Mouse (Mus musculus) heart, embryonic 10.5 days (tissue): Measurements from ENCODE around the gene Lrrc20. TPM values are rescaled to one million over a fixed set of nuclear protein-coding genes. Genes with fewer than 3 reads are reported as not detected.

Source experiments
- DNase-seq: peaks from one replicate; pipeline ENCODE4 v3.0.0-alpha.2; 2017; ENCODE audit warnings: low spot score
- H3K27ac ChIP-seq: fragments of 300-500 bp; sonication (generic); 2 replicates; pipeline ENCODE4 v1.5.1; 2016; ENCODE audit warnings: mild to moderate bottlenecking
- H3K27me3 ChIP-seq: fragments of 300-500 bp; sonication (generic); 2 replicates; pipeline ENCODE4 v1.6.1; 2016; ENCODE audit warnings: mild to moderate bottlenecking; ENCODE audit not compliant: poor library complexity, insufficient read depth, severe bottlenecking
- H3K36me3 ChIP-seq: fragments of 300-500 bp; sonication (generic); 2 replicates; pipeline ENCODE4 v1.6.1; 2016; ENCODE audit warnings: mild to moderate bottlenecking, moderate library complexity
- H3K4me1 ChIP-seq: fragments of 300-500 bp; sonication (generic); 2 replicates; pipeline ENCODE4 v1.6.1; 2016; ENCODE audit warnings: mild to moderate bottlenecking
- H3K4me3 ChIP-seq: fragments of 300-500 bp; sonication (generic); 2 replicates; pipeline ENCODE4 v1.5.1; 2016; ENCODE audit warnings: mild to moderate bottlenecking, moderate library complexity
- H3K9me3 ChIP-seq: fragments of 300-500 bp; sonication (generic); 2 replicates; pipeline ENCODE4 v1.6.1; 2016; ENCODE audit warnings: mild to moderate bottlenecking, moderate library complexity
- WGBS: fragments of 180-500 bp; shearing (Covaris S2); methylation state at CpG from one replicate; pipeline ENCODE4 v1.1.7; 2016; 5-methylcytosine and 5-hydroxymethylcytosine counted together
- polyA plus RNA-seq: library from polyadenylated mRNA; unstranded; fragments of >200 nt; fragmentation: Nextera tagmentation; extraction: Ambion mirVana; gene quantifications from 2 replicates; pipeline ENCODE4 v1.2.1, GENCODE M21; 2016

Lrrc20 gene
- polyA plus RNA-seq, 1 experiment from 2014 or later, result 10.5 TPM

DNA sequence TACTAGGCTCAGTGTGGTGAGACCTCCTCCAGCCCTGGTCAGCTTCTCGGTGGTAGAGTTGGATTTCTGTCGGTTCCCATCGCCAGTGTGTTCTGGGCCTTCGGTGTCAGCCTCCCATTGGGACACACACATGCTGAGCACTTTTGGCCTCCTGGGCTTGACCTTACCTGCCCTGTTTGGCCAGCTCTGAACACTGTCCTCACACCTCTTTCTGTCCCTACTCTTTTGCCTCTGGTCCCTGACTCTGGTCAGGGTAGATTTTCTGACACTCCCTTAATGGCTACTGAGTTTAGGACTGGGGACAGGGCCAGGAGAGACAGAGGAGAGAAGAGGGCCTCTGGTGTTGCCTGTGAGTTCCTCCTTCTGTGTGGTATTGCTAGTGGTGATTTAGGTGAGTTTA is 4.3 kb downstream of the Lrrc20 start:
- Histone ChIP-seq H3K27ac (no peak overlapping the region), H3K4me1 (peaks cover 20% of the 10 kb centered on the region), H3K9me3 (no peaks in the 10 kb centered on the region), H3K4me3 (no peak overlapping the region), H3K27me3 (no peaks in the 10 kb centered on the region), H3K36me3 (0 out of 2 replicates have a peak, but pooled peaks cover 4% of the 10 kb centered on the region)
- no peak for DNase-seq
- 85% methylated on average over 4 of the region's 4 CpGs for WGBS

GRCm38 (mm10) chr10:61480488-61480887 is 4.9 kb downstream of the Lrrc20 start:
- 57% methylated on average over 1 of the region's 1 CpGs for WGBS
- no peaks in the 10 kb centered on the region for H3K27me3 ChIP-seq
- no peak overlapping the region for H3K4me3 ChIP-seq
- H3K9me3 ChIP-seq, result no peaks in the 10 kb centered on the region
- no peak overlapping the region for H3K27ac ChIP-seq
- no peak for DNase-seq
- 0 out of 2 replicates have a peak, but pooled peaks cover 4% of the 10 kb centered on the region for H3K36me3 ChIP-seq
- H3K4me1 ChIP-seq, result peaks cover 18% of the 10 kb centered on the region

GRCm38 (mm10) chr10:61482771-61483170 is 7.2 kb downstream of the Lrrc20 start:
- no peak for DNase-seq
- Histone ChIP-seq H3K9me3 (no peaks in the 10 kb centered on the region), H3K27me3 (no peaks in the 10 kb centered on the region), H3K4me1 (peaks cover 10% of the 10 kb centered on the region; the same call in 1 of the 2 replicates), H3K4me3 (no peak overlapping the region), H3K27ac (no peak overlapping the region), H3K36me3 (0 out of 2 replicates have a peak, but pooled peaks cover 4% of the 10 kb centered on the region)
- 88% methylated on average over 7 of the region's 7 CpGs for WGBS

- peaks cover 10% of the 10 kb centered on the region; the same call in 1 of the 2 replicates for H3K4me1 ChIP-seq
- H3K27me3 ChIP-seq, result no peaks in the 10 kb centered on the region
- no peak overlapping the region for H3K27ac ChIP-seq
- no peak overlapping the region for H3K4me3 ChIP-seq
- 0 out of 2 replicates have a peak, but pooled peaks cover 4% of the 10 kb centered on the region for H3K36me3 ChIP-seq
- DNase-seq, result no peak
- 62% methylated on average over 11 of the region's 11 CpGs for WGBS
- H3K9me3 ChIP-seq, result no peaks in the 10 kb centered on the region
Observed at GRCm38 (mm10) chr10:61484801-61485200, 9.2 kb downstream of the Lrrc20 start.

- Histone ChIP-seq H3K4me3 (no peak overlapping the region), H3K9me3 (no peaks in the 10 kb centered on the region), H3K4me1 (peaks cover 13% of the 10 kb centered on the region), H3K27me3 (no peaks in the 10 kb centered on the region), H3K27ac (no peak overlapping the region), H3K36me3 (0 out of 2 replicates have a peak, but pooled peaks cover 4% of the 10 kb centered on the region)
- WGBS, result 83% methylated on average over 8 of the region's 8 CpGs
- no peak for DNase-seq
Observed at GRCm38 (mm10) chr10:61486551-61487339, 11.1 kb downstream of the Lrrc20 start.

- Histone ChIP-seq H3K9me3 (no peaks in the 10 kb centered on the region), H3K4me1 (peaks cover 17% of the 10 kb centered on the region), H3K36me3 (no peaks in the 10 kb centered on the region), H3K27ac (no peak overlapping the region), H3K4me3 (no peak overlapping the region), H3K27me3 (no peaks in the 10 kb centered on the region)
- DNase-seq, result no peak
- 86% methylated on average over 6 of the region's 6 CpGs for WGBS
Observed at GRCm38 (mm10) chr10:61488522-61489110, 13.0 kb downstream of the Lrrc20 start.

DNA sequence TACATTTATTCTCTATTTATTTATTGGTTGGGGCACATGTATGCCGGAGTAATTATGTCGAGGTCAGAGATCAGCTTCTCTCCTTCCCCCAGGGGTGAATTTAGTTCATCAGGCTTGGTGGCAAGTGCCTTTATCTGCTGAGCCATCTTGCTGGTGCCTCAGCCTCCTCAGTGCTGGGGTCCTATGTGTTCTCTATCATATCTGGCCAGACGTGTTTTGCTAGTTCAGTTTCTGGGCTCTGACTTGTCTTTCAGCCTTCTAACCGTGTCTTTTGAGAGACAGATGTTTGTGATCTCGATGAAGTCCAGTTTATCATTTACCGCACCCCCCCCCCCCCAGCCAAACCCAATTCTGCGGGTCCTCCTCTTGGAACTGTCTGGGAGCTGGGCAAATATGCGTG is 16.0 kb downstream of the Lrrc20 start:
- 45% methylated on average over 8 of the region's 8 CpGs for WGBS
- no peak for DNase-seq
- no peaks in the 10 kb centered on the region for H3K36me3 ChIP-seq
- H3K4me1 ChIP-seq, result peaks cover 33% of the 10 kb centered on the region
- H3K9me3 ChIP-seq, result no peaks in the 10 kb centered on the region
- no peak overlapping the region for H3K4me3 ChIP-seq
- no peak overlapping the region for H3K27ac ChIP-seq
- H3K27me3 ChIP-seq, result no peaks in the 10 kb centered on the region

GRCm38 (mm10) chr10:61492040-61492439 is 16.4 kb downstream of the Lrrc20 start:
- H3K4me1 ChIP-seq, result peaks cover 33% of the 10 kb centered on the region
- no peaks in the 10 kb centered on the region for H3K9me3 ChIP-seq
- H3K27ac ChIP-seq, result no peak overlapping the region
- H3K4me3 ChIP-seq, result no peak overlapping the region
- no peaks in the 10 kb centered on the region for H3K27me3 ChIP-seq
- WGBS, result 13% methylated on average over 11 of the region's 11 CpGs
- DNase-seq, result peak; percentile 93
- no peaks in the 10 kb centered on the region for H3K36me3 ChIP-seq

GRCm38 (mm10) chr10:61495461-61495860 is 19.9 kb downstream of the Lrrc20 start:
- Histone ChIP-seq H3K4me3 (no peak overlapping the region), H3K4me1 (peaks cover 37% of the 10 kb centered on the region), H3K9me3 (no peaks in the 10 kb centered on the region), H3K36me3 (no peaks in the 10 kb centered on the region), H3K27me3 (no peaks in the 10 kb centered on the region), H3K27ac (peak overlapping the region; percentile 65)
- DNase-seq, result no peak
- WGBS, result 52% methylated on average over 4 of the region's 4 CpGs

GRCm38 (mm10) chr10:61496231-61496630 is 20.6 kb downstream of the Lrrc20 start:
- 70% methylated on average over 9 of the region's 9 CpGs for WGBS
- Histone ChIP-seq H3K4me3 (no peak overlapping the region), H3K4me1 (peaks cover 37% of the 10 kb centered on the region), H3K9me3 (no peaks in the 10 kb centered on the region), H3K36me3 (no peaks in the 10 kb centered on the region), H3K27me3 (no peaks in the 10 kb centered on the region), H3K27ac (peak overlapping the region; percentile 65)
- no peak for DNase-seq

GRCm38 (mm10) chr10:61499505-61500466 is 24.2 kb downstream of the Lrrc20 start:
- no peak overlapping the region for H3K4me3 ChIP-seq
- H3K27me3 ChIP-seq, result no peaks in the 10 kb centered on the region
- DNase-seq, result no peak
- no peaks in the 10 kb centered on the region for H3K9me3 ChIP-seq
- 84% methylated on average over 20 of the region's 20 CpGs for WGBS
- no peak overlapping the region for H3K27ac ChIP-seq
- peaks cover 22% of the 10 kb centered on the region for H3K4me1 ChIP-seq
- 0 out of 2 replicates have a peak, but pooled peaks cover 2% of the 10 kb centered on the region for H3K36me3 ChIP-seq

DNA sequence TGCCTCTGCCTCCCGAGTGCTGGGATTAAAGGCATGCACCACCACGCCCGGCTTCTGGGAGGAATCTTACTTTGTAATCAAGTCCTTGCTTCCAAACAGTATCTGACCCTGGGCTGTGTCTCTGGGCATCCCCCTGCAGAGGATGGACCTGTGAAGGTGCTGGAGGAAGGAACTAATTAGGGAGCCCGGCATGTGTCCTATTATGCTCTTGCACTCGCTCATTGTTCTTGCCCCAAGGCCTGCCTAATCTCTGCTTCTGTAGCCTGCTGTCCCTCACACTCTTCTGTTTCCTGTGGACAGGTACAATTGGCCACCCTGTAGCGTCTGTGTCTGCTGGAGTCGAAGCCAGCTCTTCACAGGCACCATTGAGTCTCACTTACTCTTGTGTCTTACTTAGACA is 25.2 kb downstream of the Lrrc20 start:
- WGBS, result 57% methylated on average over 7 of the region's 7 CpGs
- Histone ChIP-seq H3K4me3 (no peak overlapping the region), H3K27ac (no peak overlapping the region), H3K9me3 (no peaks in the 10 kb centered on the region), H3K27me3 (no peaks in the 10 kb centered on the region), H3K4me1 (peaks cover 12% of the 10 kb centered on the region), H3K36me3 (0 out of 2 replicates have a peak, but pooled peaks cover 2% of the 10 kb centered on the region)
- no peak for DNase-seq
